Mouse (Mus musculus) cerebellum, postnatal 10 days (tissue): ENCODE results near the gene Zfp148.
A peak's percentile ranks its signal among the peaks of the same experiment; 100 is the strongest.

Experiments
- DNase-seq, 2 experiments: peaks; one replicate each; pipeline ENCODE4 v3.0.0; 2021; ENCODE audit warnings: mixed read lengths in 2 of 2

Gene Zfp148

GRCm38 (mm10) chr16:33379944-33380881 lies at the start of gene Zfp148:
Gene Zfp148, plus strand, starts transcription at chr16:33380836.
- DNase-seq: peak; percentile 97 to 98

GRCm38 (mm10) chr16:33333015-33333414 lies 47.6 kb upstream of the Zfp148 start:
- DNase-seq: no peak

- DNase-seq: peak; percentile 94 to 95
Measured at GRCm38 (mm10) chr16:33337177-33337576, 43.5 kb upstream of the Zfp148 start.

- no peak for DNase-seq
Measured at GRCm38 (mm10) chr16:33337681-33338080, 43.0 kb upstream of the Zfp148 start.

- no peak for DNase-seq
Measured at GRCm38 (mm10) chr16:33338492-33338891, 42.1 kb upstream of the Zfp148 start.

GRCm38 (mm10) chr16:33339476-33339875 lies 41.2 kb upstream of the Zfp148 start:
- no peak for DNase-seq

- DNase-seq: no peak
Measured at GRCm38 (mm10) chr16:33342356-33342755, 38.3 kb upstream of the Zfp148 start.

- no peak for DNase-seq
Measured at GRCm38 (mm10) chr16:33343106-33343505, 37.5 kb upstream of the Zfp148 start.

GRCm38 (mm10) chr16:33343601-33344000 lies 37.0 kb upstream of the Zfp148 start:
- no peak for DNase-seq

GRCm38 (mm10) chr16:33344379-33344778 lies 36.3 kb upstream of the Zfp148 start:
- peak; percentile 36 to 38 for DNase-seq

GRCm38 (mm10) chr16:33344875-33345274 lies 35.8 kb upstream of the Zfp148 start:
- DNase-seq: no peak

GRCm38 (mm10) chr16:33346376-33346775 lies 34.3 kb upstream of the Zfp148 start:
- DNase-seq: no peak

GRCm38 (mm10) chr16:33347134-33347533 lies 33.5 kb upstream of the Zfp148 start:
- DNase-seq: no peak

- DNase-seq: no peak
Measured at GRCm38 (mm10) chr16:33357805-33358204, 22.8 kb upstream of the Zfp148 start.

GRCm38 (mm10) chr16:33365772-33366171 lies 14.9 kb upstream of the Zfp148 start:
- no peak for DNase-seq

- no peak for DNase-seq
Measured at GRCm38 (mm10) chr16:33368632-33369031, 12.0 kb upstream of the Zfp148 start.

GRCm38 (mm10) chr16:33370836-33371235 lies 9.8 kb upstream of the Zfp148 start:
- no peak for DNase-seq

- no peak for DNase-seq
Measured at GRCm38 (mm10) chr16:33372611-33373010, 8.0 kb upstream of the Zfp148 start.

GRCm38 (mm10) chr16:33373326-33373725 lies 7.3 kb upstream of the Zfp148 start:
- DNase-seq: peak in 1 of 2 experiments; percentile 13

GRCm38 (mm10) chr16:33376266-33376665 lies 4.4 kb upstream of the Zfp148 start:
- DNase-seq: no peak

GRCm38 (mm10) chr16:33379219-33379943 lies 1.3 kb upstream of the Zfp148 start:
- peak; percentile 42 to 59 for DNase-seq

GRCm38 (mm10) chr16:33380882-33381613 lies 412 bp downstream of the Zfp148 start:
- peak; percentile 70 to 77 for DNase-seq
